Mouse (Mus musculus) retina, adult 2 months (tissue): ENCODE measurements at regions not wholly inside any gene's neighbourhood (a gene's known extent, or its start where the extent isn't known, plus 50 kb on each side); places are given as distances from the start of the nearest gene placed in this dataset.

Experiments used
- DNase-seq: peaks from one replicate; pipeline ENCODE4 v3.0.0-alpha.2; 2012; ENCODE audit warnings: low read depth, low spot score

GRCm38 (mm10) chr14:24731872-24732525 is 245.1 kb downstream of the Rps24 start:
- no peak for DNase-seq

GRCm38 (mm10) chr14:24733326-24733725 is 246.4 kb downstream of the Rps24 start:
- no peak for DNase-seq

- no peak for DNase-seq
Observed at GRCm38 (mm10) chr14:24738869-24739268, 251.9 kb downstream of the Rps24 start.

- DNase-seq, result no peak
Observed at GRCm38 (mm10) chr14:24744451-24744850, 257.5 kb downstream of the Rps24 start.

- no peak for DNase-seq
Observed at GRCm38 (mm10) chr14:24745730-24746129, 258.8 kb downstream of the Rps24 start.

GRCm38 (mm10) chr14:24747471-24747795 is 260.5 kb downstream of the Rps24 start:
- no peak for DNase-seq

GRCm38 (mm10) chr14:24747796-24748496 is 261.0 kb downstream of the Rps24 start:
- DNase-seq, result no peak

- DNase-seq, result no peak
Observed at GRCm38 (mm10) chr14:24748497-24748862, 261.6 kb downstream of the Rps24 start.

- DNase-seq, result no peak
Observed at GRCm38 (mm10) chr14:24749313-24749712, 262.4 kb downstream of the Rps24 start.

DNA sequence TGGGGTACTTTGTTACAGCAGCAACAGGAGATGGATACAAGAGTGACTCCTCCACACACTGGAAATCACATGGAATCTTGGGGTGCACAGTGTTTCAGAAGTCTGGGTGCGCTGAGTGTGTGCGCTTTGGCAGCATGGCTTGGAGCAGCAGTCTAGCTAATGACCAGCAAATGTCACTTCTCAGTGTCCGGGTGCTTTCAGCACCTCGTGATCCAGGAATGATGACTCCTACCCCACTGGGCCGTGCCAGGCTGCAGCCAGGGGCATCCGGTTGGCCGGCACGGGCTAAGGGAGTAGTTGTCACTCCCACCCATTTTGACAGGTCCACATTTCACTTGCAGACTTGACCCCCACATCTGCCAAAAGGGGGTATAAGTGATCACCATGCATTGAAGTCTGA is 264.3 kb downstream of the Rps24 start:
- DNase-seq, result no peak

DNA sequence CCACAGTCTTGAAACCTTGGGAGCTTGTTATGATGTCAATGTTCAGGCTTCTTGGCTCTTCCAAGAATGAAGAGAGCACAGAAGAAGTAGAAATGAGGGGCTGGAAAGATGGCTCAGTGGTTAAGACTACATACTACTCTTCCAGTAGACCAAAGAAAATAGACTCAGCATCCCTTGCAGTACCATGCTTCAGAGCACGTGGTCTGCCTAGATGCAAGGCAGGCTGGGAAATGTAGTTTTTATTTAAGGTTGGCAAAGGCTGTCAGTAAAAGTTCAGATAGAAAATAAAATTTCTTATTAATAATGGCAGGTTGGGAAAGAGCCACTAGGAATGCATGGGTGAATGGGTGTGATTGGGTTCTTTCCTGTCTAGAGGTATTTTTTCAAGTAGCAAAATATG is 267.8 kb downstream of the Rps24 start:
- no peak for DNase-seq

DNA sequence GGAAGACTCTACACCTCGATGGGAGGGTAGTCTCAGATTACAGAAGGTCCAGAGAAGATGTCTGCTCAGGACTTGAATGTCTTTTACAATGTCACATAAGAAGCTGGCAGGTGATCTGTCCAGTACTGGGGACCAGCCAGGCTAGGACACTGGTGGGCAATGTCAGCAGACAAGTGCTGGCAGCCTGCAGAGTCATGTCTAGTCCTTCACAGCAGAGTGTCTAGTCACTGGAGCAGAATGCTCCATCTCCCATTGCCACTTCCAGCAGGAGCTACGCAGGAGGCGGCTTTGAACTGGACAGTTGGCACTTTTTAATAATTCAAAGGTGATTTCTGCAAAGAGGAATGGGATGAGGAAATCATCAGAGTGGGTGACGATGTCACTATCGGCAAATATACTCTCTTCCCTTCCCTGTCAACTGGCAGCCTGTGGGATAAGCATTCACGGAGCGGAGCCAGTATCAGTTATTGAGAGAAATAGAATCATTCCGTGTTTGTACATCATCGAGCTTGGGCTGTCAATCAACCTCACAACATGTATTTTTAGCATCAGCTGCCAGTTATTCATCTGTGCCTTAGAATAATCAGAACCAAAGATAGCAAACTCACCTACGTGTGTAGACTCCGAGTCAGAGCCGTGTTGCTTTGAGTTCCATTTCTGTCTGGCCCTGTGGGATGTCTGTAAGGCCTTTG is 268.6 kb downstream of the Rps24 start:
- no peak for DNase-seq

DNA sequence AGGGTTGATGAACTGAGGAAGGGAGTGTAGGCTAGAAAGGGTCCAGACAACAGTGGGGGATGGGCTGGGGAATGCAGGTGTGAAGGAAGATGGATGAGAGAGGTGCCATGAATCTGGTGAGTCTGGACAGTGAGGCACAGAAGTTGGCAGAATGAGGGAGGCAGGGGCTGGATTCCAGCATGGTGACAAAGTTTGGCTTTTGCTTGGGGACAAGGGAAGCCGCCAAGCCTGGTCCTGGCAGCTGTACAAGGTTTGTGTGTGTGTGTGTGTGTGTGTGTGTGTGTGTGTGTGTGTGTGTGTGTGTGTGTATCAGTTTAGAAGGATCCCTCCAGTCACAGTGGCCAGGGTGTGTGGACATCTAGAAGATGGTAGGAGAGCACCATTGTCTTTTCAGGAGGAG is 270.4 kb downstream of the Rps24 start:
- no peak for DNase-seq

DNA sequence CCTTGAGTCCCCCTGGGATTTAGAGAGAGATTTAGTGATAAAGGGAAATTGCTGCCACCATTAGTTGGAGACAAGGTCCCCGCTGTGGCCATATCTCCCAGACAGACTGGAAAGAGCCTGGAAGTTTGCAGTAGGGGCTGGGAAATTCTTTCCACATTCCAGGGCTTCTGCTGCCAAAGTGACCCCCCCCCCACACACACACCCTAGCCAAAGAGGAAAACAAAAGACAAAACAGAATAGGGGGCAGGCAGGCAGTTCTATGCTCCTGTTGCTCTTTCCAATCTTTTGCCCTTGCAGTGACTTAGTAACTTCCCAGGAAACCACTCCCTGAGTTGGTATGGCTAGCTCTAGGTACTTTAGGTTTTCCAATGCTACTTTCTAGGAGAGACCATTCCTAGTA is 270.9 kb downstream of the Rps24 start:
- no peak for DNase-seq

- no peak for DNase-seq
Observed at GRCm38 (mm10) chr14:24760926-24761325, 274.0 kb downstream of the Rps24 start.

GRCm38 (mm10) chr14:24762468-24763274 is 275.7 kb downstream of the Rps24 start:
- DNase-seq, result no peak

DNA sequence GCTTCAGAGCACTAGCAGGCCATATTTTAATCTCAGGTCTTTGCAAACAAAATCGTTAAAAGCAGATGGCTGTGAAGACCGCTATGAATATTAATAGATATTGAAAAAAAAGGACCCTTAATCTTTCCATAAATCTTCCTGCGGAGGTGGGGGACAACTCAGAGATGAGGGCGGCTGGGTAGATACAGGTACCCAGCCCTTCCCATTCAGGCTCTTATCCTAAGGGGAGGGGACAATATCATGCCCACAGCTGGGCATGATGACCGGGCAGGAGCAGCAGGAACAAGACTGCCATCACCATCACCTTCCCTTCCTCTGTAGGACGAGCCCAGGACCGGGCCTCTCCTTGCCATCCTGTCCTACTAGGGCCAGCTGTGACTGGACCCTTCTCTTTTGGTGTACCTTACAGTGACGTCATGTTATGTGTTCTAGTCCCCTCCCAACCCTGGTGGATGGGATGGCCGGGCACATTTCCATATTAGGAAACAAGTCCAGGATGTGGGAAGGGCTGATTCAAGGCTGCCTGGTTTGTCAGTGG is 276.4 kb downstream of the Rps24 start:
- no peak for DNase-seq

DNA sequence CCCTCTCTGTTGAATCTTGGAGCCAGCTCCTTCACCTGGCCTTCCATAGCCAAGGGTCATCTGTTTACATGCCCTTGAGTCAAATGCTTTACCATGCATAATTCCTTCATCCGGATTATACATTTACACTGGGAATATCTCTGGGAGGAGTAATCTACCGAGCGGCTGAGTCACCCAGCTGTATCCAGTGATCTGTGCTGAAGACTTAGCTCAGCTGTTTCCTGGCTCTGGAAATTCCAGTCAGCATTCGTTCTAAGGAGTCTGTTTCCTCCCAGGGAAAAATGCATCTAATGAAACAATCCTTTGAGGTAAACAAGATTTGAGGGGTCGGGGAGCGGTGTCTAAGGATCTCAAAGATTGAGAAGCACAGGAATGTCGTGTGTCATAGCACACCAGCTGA is 276.9 kb downstream of the Rps24 start:
- DNase-seq, result no peak

DNA sequence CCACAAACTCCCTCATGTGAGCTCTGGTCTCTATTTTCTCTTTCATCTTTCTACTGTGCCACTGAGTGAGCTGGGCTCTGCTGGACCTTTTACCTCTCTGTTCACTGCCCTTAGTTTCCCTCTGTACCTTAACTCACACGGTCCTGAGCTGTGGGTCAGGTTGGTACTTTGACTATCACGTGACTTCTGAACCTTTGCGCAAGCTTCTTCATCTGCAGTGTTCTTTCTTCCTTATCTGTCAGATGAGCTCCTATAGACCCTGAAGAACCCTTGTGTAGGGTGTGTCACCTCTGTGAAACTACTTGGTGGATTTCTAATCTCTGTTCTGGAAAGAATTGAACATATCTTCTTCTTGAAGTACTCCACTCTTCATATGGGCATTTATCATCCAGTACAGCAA is 279.3 kb downstream of the Rps24 start:
- no peak for DNase-seq

DNA sequence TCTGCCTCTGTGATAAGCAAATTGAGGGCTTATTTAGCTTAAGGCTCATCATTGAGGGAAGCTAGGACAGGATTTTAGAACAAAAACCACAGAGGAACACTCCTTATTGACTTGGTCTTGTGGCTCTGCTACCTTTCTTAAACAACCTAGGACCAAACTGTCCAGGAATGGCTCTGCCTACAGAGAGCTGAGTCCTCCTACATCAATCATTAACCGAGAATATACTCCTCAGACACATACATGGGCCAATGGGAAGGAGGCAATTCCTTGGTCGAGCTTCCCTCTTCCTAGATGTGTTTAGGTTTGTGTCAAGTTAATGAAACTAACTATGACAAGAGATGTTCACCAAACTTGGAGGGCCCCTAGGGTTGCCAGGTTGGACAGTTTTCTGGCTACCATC is 279.8 kb downstream of the Rps24 start:
- no peak for DNase-seq

DNA sequence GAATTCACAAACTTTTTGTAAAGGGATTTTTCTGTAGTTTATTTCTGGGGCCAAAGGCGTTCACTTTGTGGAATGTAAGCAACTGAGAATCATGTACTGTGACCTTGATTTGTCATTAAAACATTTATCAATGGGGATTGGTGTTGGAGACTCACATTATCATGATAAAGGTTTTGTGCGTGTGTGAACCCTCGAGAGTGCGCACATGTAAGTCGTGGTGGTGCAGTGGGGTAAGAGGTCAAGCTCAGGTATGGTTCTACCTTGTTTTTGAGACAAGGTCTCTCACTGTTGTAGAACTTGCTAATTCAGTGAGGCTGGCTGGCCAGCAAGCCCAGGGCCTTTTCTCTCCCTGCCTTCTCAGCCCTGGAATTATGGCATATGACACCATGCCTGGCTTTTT is 280.4 kb downstream of the Rps24 start:
- DNase-seq, result no peak

- DNase-seq, result no peak
Observed at GRCm38 (mm10) chr14:24767964-24768363, 281.0 kb downstream of the Rps24 start.
